Mouse (Mus musculus) layer of hippocampus, postnatal 36 days (tissue): ENCODE data around the gene Hnrnpul2. TPM values are rescaled to one million over a fixed set of nuclear protein-coding genes. Genes with fewer than 3 reads are reported as not detected.
"Not testable (repeated sequence)": the region's sequence is repeated elsewhere in the genome, so short reads cannot be mapped to it uniquely, and the experiment has no call there.

ENCODE experiments used
- DNase-seq, 2 experiments: peaks; one replicate each; pipeline ENCODE4 v3.0.0; 2022
- total RNA-seq, 2 experiments: library from RNA; stranded (reverse); gene quantifications; 2 replicates each; pipeline ENCODE4 v1.2.3; 2021

The Hnrnpul2 gene
- total RNA-seq, 2 experiments from 2014 or later: 123 to 126 TPM

GRCm38 (mm10) chr19:8818801-8819595 is 812 bp upstream of the Hnrnpul2 start, which contains the start of gene Ttc9c:
Gene Ttc9c, minus strand, starts transcription at chr19:8819333.
- DNase-seq: peak; percentile 95 to 97

- no peak for DNase-seq
These were observed 680 bp downstream of the Hnrnpul2 start for GRCm38 (mm10) chr19:8820424-8820956.

GRCm38 (mm10) chr19:8821146-8821545 is 1.3 kb downstream of the Hnrnpul2 start:
- no peak for DNase-seq

GRCm38 (mm10) chr19:8822696-8823095 is 2.9 kb downstream of the Hnrnpul2 start:
- DNase-seq: no peak

GRCm38 (mm10) chr19:8829660-8830059 is 9.8 kb downstream of the Hnrnpul2 start, which contains the start of gene AC129217.1:
Gene AC129217.1, plus strand, starts transcription at chr19:8829773.
- DNase-seq: no peak

- DNase-seq: peak; percentile 43 to 49
These were observed 10.9 kb downstream of the Hnrnpul2 start for GRCm38 (mm10) chr19:8830664-8831063.

GRCm38 (mm10) chr19:8831262-8831661 is 11.5 kb downstream of the Hnrnpul2 start:
- no peak for DNase-seq

- DNase-seq: peak in 1 of 2 experiments; percentile 28
These were observed 13.2 kb downstream of the Hnrnpul2 start for GRCm38 (mm10) chr19:8832971-8833370.

GRCm38 (mm10) chr19:8836327-8836726 is 16.5 kb downstream of the Hnrnpul2 start:
- not testable (repeated sequence) for DNase-seq

GRCm38 (mm10) chr19:8837251-8837791 is 17.5 kb downstream of the Hnrnpul2 start, which contains the start of gene Bscl2:
Gene Bscl2, plus strand, starts transcription at chr19:8837467.
- DNase-seq: peak; percentile 87 to 88

GRCm38 (mm10) chr19:8838041-8838730 is 18.4 kb downstream of the Hnrnpul2 start:
- peak; percentile 28 to 38 for DNase-seq

GRCm38 (mm10) chr19:8839103-8839907 is 19.5 kb downstream of the Hnrnpul2 start, which contains the start of gene Gng3:
Gene Gng3, minus strand, starts transcription at chr19:8839194.
- peak; percentile 76 to 77 for DNase-seq

- DNase-seq: peak; percentile 76 to 77
These were observed 20.3 kb downstream of the Hnrnpul2 start for GRCm38 (mm10) chr19:8839908-8840791.

- DNase-seq: no peak
These were observed 21.2 kb downstream of the Hnrnpul2 start for GRCm38 (mm10) chr19:8841012-8841411.

GRCm38 (mm10) chr19:8842961-8843360 is 23.2 kb downstream of the Hnrnpul2 start:
- DNase-seq: no peak

- DNase-seq: peak; percentile 55 to 69
These were observed 24.7 kb downstream of the Hnrnpul2 start for GRCm38 (mm10) chr19:8844371-8845129.

GRCm38 (mm10) chr19:8848356-8848755 is 28.5 kb downstream of the Hnrnpul2 start:
- no peak for DNase-seq

GRCm38 (mm10) chr19:8850402-8850901 is 30.6 kb downstream of the Hnrnpul2 start, which contains the start of gene Lrrn4cl:
Gene Lrrn4cl, plus strand, starts transcription at chr19:8850768.
- no peak for DNase-seq

- DNase-seq: no peak
These were observed 31.8 kb downstream of the Hnrnpul2 start for GRCm38 (mm10) chr19:8851639-8852038.
